Mouse (Mus musculus) cerebellum, adult 9-11 months (tissue): ENCODE measurements around the gene Pdilt.
"Not testable (repeated sequence)": the region's sequence is repeated elsewhere in the genome, so short reads cannot be mapped to it uniquely, and the experiment has no call there.

Experiments
- DNase-seq: peaks from one replicate; pipeline ENCODE4 v3.0.0; 2022

The Pdilt gene

DNA sequence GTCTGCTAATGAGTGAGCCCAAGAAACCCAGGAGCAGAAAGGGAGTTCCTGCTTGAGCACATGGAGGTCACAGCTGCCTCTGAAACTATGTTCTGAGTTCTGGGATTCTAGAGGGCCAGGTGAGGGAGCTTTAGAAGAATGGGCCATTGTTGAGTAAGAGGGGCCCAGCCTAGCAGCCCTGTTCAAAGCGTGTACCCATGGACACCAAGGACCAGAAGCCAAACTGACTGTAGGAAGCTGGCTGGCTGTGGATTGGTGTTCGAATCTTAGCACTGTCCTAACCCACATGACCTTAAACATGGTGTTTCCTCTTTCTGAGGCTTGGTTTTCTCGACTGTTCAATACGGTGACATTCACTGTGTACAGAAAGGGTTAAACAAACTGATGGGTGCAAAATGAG, at the start of gene Pdilt:
Gene Pdilt (minus strand): TSS at position 101 of the 400 bp plus-strand sequence.
- no peak for DNase-seq

GRCm38 (mm10) chr7:119562476-119562875, 39.2 kb upstream of the Pdilt start:
- not testable (repeated sequence) for DNase-seq

DNA sequence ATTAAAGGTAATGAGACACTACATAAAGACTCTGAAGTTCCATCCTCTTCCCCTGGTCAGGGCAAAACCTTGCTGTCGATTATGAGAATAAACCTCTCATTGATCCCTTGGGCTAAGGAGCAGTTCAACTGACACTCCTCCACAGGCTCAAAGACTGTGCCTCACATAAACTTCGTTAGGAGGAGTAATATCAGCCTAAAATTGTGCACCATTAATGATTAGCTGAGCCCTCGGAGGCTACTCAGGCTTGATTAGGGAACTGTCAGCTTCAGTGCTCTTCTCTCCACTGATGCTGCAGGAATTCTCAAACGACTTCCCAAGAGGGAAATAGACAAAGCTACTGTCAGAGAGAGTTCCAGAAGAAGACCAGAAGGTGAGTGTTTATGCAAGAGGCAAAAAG, 38.2 kb upstream of the Pdilt start:
- DNase-seq: no peak

GRCm38 (mm10) chr7:119560452-119560835, 37.2 kb upstream of the Pdilt start:
- no peak for DNase-seq

DNA sequence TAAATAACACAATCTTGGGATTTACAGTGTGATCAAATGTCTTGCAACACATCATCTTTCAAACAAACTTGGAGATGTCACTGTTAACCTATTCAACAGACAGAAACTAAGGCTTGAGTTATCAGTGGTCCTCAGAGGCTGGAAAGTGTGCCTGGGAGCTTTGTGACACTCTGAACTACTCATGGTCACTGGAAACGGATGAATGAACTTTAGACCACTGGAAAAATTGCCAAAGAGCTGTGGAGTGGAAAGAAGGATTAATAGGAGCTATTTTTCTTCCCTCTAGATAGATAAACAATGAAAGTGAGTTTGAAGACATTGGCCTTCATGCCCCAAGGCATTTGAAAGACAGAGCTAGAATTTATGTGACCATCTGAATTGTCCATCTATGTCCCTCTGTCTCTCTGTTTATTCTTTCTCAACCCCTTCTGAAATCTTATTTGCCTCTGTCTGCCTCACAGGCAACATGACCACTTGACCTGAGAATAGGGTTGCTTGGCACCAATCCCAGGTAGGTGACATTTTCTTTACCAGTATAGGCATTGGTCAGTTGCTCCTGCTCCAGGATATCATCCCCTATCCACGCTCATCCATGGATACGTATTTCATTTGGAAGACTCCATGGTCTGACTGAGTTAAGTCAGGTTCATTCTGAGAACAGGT, 36.6 kb upstream of the Pdilt start:
- no peak for DNase-seq

DNA sequence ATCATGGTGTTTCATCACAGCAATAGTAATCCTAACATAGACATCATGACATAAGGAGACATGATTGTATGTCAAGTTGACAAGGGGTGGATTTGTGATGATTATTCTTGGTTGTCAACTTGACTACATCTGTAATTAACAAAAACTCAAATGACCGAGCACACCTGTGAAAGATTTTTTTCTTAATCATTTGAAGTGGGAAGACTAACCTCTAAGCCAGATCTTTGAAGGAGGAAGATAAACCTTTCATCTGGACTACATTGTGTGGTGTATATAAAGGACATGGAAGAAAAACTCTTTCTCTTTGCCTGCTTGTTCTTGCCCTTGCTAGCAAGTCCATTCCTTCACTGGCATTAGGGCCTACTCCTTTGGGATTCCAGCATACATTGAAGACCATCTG, 30.8 kb upstream of the Pdilt start, which contains the start of gene Acsm2:
Gene Acsm2 (plus strand): TSS at position 301 of the 400 bp plus-strand sequence.
- no peak for DNase-seq

- no peak for DNase-seq
These were observed 27.4 kb upstream of the Pdilt start for GRCm38 (mm10) chr7:119550471-119551222.

GRCm38 (mm10) chr7:119545572-119545971, 22.3 kb upstream of the Pdilt start:
- no peak for DNase-seq

DNA sequence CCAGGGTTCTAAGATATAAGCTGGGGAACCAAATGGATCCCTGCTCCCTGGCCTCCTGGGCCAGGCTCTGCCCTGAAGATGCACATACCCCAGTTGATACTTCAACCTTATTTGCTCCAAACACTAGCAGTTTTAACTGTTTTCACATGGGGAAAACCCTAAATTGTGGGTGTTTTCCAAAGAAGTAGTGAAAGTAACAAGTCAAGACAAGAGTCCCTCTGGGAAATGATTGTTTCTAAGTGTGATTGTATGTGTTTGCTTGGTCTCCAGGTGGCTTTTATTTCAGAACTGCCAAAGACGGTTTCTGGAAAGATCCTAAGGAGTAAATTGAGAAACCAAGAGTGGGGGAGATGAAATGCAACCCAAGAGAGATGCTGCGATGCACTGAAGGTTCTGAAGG, 19.2 kb upstream of the Pdilt start:
- DNase-seq: no peak

DNA sequence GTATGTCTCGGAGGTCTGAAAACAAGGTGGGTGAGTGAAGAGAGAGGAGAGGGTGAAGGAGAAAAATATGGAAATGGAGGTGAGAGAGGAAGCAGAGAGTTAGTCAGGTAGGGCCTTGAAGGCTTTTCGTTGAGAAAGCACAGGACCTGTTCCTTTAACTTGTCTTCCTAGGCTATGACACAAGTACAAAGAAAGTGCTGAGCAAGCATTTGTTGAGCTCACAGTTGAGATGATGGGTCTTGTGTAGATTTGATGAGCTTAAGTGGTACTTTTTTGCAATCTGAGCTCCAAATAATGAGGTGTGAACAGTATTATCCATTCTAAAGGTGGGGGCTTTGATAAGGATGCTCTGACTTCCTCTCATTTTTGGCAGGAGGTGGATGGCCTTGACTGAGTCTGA, 11.1 kb upstream of the Pdilt start:
- DNase-seq: no peak

DNA sequence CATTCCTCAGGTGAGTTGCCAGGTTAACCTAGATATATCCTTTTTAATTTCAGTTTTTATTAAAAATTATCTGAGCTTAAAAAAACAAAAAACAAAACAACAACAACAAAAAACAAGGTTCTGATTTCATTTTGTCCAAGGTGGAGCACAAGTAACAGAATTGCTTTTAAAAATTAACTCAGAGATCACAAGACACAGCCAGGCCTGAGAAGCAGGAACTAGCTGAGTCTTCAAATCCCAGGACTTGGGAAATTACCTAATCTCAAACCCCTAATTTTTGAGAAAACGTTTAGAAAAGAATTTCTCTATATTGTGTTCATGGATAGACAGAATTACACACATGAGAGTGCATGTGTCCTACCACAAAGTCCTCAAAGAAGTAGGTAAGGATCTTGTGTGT, 9.6 kb upstream of the Pdilt start:
- no peak for DNase-seq

DNA sequence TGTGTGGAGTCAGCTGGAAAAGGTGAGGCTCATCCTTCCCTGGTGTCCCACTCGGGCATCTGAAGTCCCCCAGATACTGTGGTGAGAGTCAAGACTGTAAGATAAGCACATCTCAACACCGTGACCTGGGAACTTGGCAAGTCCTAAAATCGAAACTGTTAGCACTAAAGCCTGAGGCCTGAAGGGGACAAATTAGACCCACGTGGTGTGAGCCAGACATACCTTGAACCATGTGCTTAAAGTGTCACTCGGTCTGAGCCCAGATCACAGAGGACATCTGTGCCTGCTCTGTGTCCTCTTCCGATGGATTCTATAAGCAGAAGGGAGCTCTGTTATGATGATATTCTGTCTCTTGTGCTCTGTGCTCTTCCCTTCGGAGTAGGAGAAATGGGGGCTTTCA, 5.3 kb upstream of the Pdilt start:
- no peak for DNase-seq

- no peak for DNase-seq
These were observed 4.3 kb upstream of the Pdilt start for GRCm38 (mm10) chr7:119527548-119527947.

DNA sequence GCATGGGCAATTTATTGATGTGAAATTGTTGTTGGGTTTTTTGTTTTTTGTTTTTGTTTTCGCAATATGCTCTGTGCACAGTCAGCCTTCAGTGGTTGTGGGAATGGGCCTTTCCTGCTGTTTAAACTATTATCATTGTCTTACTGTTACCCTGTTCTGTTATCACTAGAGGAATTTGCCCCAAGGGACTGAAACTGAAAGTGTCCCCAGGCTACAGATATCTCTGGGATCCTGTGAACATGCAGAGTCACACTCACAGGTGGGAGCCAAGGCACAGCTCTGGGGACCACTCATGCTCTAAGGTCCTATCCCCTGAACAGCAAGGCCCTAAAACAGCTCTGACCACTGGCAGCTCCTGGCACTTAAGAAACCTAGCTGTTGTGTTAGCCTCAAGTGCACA, 3.8 kb upstream of the Pdilt start:
- no peak for DNase-seq

DNA sequence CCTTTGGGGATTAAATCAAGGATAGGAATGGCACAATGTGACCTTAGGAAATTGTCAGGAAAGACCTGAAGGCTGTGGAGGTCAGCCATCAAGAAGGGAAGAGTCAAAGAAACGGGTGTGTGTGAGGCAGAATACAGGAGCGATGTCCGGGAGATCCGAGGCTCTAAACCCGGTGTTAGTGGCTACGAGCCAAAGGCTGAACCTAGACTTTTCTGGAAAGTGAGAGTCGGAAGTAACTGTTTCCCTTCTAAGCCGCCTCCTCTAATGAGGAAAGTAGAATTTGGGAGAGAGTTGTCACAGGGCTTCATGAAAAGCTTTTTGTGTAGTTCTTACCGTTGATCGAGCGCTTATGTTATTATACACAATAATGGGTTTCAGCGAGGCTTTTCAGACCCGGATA, 3.2 kb upstream of the Pdilt start:
- no peak for DNase-seq

DNA sequence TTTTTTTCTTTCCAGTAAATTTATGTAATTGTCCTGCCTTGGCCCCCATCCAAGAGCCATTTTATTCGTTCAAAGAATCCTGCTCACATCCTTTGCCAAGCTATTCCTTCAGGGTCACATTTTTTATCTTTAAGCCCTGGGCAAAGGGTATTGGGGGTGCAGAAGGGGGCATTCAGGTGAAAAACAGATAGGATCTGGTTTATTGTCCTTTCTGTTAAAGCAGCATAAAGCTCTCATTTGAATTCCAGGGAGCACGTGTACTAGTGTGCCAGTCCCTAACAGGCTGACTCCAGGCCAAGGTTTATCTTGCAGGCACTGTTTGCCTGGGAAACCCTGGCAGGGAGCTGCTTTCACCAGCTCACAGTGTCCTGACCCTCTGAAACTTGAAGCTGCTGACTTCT, 2.6 kb upstream of the Pdilt start:
- DNase-seq: peak; percentile 17

DNA sequence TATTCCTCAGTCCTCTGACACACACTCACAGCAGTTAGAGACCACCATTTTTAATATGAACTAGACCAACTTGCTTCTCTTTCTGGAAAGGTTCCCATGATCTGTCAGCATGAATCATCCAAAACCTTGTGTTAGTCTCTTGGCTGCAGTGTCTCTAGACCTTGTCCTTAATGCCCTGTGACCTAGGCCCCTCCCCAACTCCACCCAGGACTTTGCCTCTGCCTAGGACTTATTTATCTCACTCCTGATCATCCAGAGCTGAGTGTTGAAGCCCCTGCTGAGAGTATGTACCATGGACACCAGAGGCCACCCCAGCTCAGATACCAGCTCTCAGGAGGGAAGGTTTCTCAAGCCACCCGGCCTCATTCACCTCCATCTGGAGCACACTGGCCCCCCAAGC, 904 bp downstream of the Pdilt start:
- no peak for DNase-seq

- DNase-seq: no peak
These were observed 1.5 kb downstream of the Pdilt start for GRCm38 (mm10) chr7:119521816-119522215.

- peak; percentile 37 for DNase-seq
These were observed 3.6 kb downstream of the Pdilt start for GRCm38 (mm10) chr7:119519654-119520053.

GRCm38 (mm10) chr7:119519163-119519562, 4.1 kb downstream of the Pdilt start, which contains the start of gene Acsm5:
Gene Acsm5, plus strand, starts transcription at chr7:119519463.
- no peak for DNase-seq

DNA sequence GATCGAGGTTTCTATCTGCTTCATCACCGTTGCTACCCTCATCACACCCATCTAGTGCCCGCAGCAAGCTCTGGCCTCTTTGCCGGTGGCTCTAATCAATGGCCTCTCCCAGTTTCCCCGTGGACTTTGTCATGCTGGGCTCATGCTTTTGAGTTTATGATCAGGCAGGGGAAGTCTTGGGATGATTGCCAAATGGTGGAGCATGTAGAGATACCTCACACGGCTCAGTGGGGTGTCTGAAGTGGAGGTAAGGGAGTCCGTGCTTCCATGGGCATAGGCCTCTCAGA, 7.1 kb downstream of the Pdilt start:
- DNase-seq: no peak

- peak; percentile 24 for DNase-seq
These were observed 7.6 kb downstream of the Pdilt start for GRCm38 (mm10) chr7:119515492-119516271.

- peak; percentile 52 for DNase-seq
These were observed 10.2 kb downstream of the Pdilt start for GRCm38 (mm10) chr7:119513056-119513455.

DNA sequence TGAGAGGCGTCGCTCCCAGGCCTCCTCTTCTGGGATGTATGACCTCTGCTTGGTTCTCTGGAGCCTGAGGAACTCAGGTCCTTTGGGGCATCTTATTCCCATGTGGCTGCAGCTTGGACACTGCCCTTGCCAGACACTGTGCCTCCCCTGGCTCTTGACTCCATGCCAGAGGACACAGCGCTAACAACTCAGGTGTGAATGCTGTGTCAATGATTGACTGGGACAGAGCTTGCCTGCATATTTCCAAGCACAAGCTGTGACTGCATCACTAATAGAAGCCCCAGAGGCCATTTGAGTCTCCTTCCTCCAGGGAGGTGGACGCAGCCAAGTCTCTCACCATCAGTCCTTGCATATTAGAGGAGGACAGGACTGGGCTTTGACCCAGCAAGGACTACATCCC, 12.1 kb downstream of the Pdilt start:
- no peak for DNase-seq
